Mouse (Mus musculus) hindbrain, embryonic 11.5 days (tissue): ENCODE measurements at regions not wholly inside any gene's neighbourhood (a gene's known extent, or its start where the extent isn't known, plus 50 kb on each side); places are given as distances from the start of the nearest gene placed in this dataset.
A peak's percentile ranks its signal among the peaks of the same experiment; 100 is the strongest.
"Not testable (repeated sequence)": the region's sequence is repeated elsewhere in the genome, so short reads cannot be mapped to it uniquely, and the experiment has no call there.

Experiments
- ATAC-seq: fragments of 200-750 bp; cut with Nextera tagmentation; 2 replicates; pipeline ENCODE4 v1.8.0; 2017; ENCODE audit warnings: mild to moderate bottlenecking, moderate TSS enrichment, moderate library complexity; ENCODE audit not compliant: low FRiP score
- DNase-seq: peaks from one replicate; pipeline ENCODE4 v3.0.0-alpha.2; 2015; ENCODE audit warnings: low spot score
- H3K27ac ChIP-seq: fragments of 300-500 bp; sonication (generic); 2 replicates; pipeline ENCODE4 v1.5.1; 2014; ENCODE audit warnings: mild to moderate bottlenecking, low read depth, low read length
- H3K27me3 ChIP-seq: fragments of 300-500 bp; sonication (generic); 2 replicates; pipeline ENCODE4 v1.6.1; 2014; ENCODE audit warnings: mild to moderate bottlenecking, low read length, moderate library complexity, mixed read lengths; ENCODE audit not compliant: control insufficient read depth, insufficient read depth
- H3K36me3 ChIP-seq: fragments of 300-500 bp; sonication (generic); 2 replicates; pipeline ENCODE4 v1.6.1; 2014; ENCODE audit warnings: mild to moderate bottlenecking, low read length, moderate library complexity, mixed read lengths; ENCODE audit not compliant: control insufficient read depth, insufficient read depth
- H3K4me1 ChIP-seq: fragments of 300-500 bp; sonication (generic); replicated peaks from 2 replicates; pipeline ENCODE4 v1.6.1; 2014; ENCODE audit warnings: low read length, mixed read lengths; ENCODE audit not compliant: control insufficient read depth, insufficient read depth
- H3K4me2 ChIP-seq: fragments of 300-500 bp; sonication (generic); replicated peaks from 2 replicates; pipeline ENCODE4 v1.6.1; 2014; ENCODE audit warnings: mild to moderate bottlenecking, low read depth, low read length
- H3K4me3 ChIP-seq: fragments of 300-500 bp; sonication (generic); 2 replicates; pipeline ENCODE4 v1.5.1; 2014; ENCODE audit warnings: low read depth, low read length
- H3K9ac ChIP-seq: fragments of 300-500 bp; sonication (generic); 2 replicates; pipeline ENCODE4 v1.6.1; 2014; ENCODE audit warnings: low read depth, low read length
- H3K9me3 ChIP-seq: fragments of 300-500 bp; sonication (generic); 2 replicates; pipeline ENCODE4 v1.6.1; 2016; ENCODE audit warnings: low read length; ENCODE audit not compliant: control insufficient read depth
- WGBS: fragments of 180-500 bp; shearing (Covaris S2); extraction: QIAGEN DNeasy Blood & Tissue Kit; methylation state at CpG from one replicate; pipeline ENCODE4 v1.1.7; 2014; 5-methylcytosine and 5-hydroxymethylcytosine counted together

DNA sequence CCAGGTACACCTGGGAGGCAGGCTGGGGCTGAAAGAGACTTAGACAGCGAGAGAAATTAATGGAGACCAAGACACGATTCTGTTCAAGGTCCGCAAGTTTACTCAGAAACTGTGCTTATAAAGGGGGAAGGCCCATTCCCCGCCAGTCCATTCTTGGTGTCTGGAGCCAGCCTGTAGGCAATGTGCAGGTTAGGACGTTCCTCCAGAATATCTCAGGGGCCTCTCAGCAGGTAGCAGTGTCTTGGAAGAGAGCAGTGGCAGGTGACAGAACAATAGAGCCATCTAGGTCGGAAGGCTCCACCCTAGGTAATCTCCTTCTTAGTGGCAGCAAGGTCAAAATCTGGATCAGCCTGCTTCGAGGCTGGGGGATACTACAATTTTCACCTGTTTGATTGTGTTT, 147.6 kb upstream of the Gm37988 start:
- not testable (repeated sequence) for H3K4me2 ChIP-seq, H3K4me3 ChIP-seq, H3K27ac ChIP-seq, H3K9me3 ChIP-seq, ATAC-seq, H3K4me1 ChIP-seq, DNase-seq, H3K9ac ChIP-seq, H3K27me3 ChIP-seq, H3K36me3 ChIP-seq
- WGBS, result 81% methylated on average over 7 of the region's 7 CpGs

DNA sequence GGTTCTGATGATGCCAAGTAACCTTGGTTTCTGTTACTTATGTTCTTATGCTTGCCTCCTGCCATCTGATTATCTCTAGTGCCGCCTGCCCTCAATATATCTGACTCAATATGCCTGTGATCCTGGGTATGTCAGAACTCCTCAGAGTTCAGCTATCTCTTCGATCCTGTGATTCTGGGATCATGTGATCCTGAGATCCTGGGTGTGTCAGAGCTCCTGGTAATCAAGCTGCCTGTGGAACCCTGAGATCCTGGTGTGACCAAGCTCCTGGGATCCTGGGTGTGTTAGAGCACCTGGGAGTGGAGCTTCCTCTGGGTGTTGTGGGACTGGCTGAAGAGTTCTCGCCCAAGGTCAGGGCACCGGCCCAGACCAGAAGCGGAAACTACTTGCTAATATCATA, 147.1 kb upstream of the Gm37988 start:
- H3K27ac ChIP-seq, H3K4me3 ChIP-seq, DNase-seq, H3K27me3 ChIP-seq, H3K9ac ChIP-seq, H3K9me3 ChIP-seq, H3K4me1 ChIP-seq, ATAC-seq, H3K36me3 ChIP-seq, H3K4me2 ChIP-seq: not testable (repeated sequence)
- WGBS, result 89% methylated on average over 5 of the region's 5 CpGs

DNA sequence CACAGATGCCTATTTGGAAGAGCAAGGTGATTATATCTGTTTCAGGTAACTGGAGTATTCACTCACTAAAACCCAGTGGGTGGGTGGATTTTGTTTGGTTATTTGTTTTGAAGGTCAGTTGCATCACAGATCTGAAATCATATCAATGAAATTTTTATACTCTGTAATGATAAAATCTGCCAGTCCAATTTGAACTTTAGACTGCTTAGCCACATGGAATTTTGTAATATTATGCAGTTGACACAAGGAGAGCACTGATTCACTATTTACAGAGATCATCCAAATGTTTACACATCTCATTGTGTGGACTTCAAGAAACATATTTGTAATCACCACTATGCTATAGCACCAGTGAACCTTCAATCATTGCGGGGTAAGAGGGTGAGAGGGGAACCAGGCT, 145.9 kb upstream of the Gm37988 start:
- Histone ChIP-seq H3K9ac (no peak overlapping the region), H3K27me3 (no peaks in the 10 kb centered on the region), H3K36me3 (no peaks in the 10 kb centered on the region), H3K4me1 (no peaks in the 10 kb centered on the region), H3K9me3 (no peaks in the 10 kb centered on the region), H3K4me2 (no peak overlapping the region), H3K27ac (no peak overlapping the region), H3K4me3 (no peak overlapping the region)
- DNase-seq, result no peak
- no peak for ATAC-seq
- 84% methylated on average over 1 of the region's 1 CpGs for WGBS

DNA sequence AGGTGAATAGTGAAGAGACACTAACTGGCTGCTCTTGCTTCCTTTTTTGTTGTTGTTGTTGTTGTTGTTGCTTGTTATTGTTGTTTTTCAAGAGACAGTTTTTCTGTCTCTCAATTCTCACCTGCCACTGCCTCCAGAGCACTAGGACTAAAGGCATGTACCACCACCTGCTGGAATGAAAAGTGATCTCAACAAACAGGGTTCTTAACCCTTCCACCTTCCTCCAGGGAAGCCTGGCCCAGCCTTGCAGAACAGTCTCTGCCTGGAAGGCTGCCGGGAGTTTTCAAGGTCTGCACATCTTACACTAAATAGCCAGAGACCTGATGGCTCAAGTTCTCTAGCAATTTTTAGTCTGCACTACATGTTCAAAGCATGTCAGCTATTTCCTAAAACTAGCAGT, 138.0 kb upstream of the Gm37988 start:
- Histone ChIP-seq H3K4me2 (no peak overlapping the region), H3K9ac (no peak overlapping the region), H3K4me1 (no peaks in the 10 kb centered on the region), H3K27ac (no peak overlapping the region), H3K36me3 (no peaks in the 10 kb centered on the region), H3K4me3 (no peak overlapping the region), H3K9me3 (no peaks in the 10 kb centered on the region), H3K27me3 (no peaks in the 10 kb centered on the region)
- WGBS, result 66% methylated on average over 1 of the region's 1 CpGs
- ATAC-seq (no peak), DNase-seq (no peak)

DNA sequence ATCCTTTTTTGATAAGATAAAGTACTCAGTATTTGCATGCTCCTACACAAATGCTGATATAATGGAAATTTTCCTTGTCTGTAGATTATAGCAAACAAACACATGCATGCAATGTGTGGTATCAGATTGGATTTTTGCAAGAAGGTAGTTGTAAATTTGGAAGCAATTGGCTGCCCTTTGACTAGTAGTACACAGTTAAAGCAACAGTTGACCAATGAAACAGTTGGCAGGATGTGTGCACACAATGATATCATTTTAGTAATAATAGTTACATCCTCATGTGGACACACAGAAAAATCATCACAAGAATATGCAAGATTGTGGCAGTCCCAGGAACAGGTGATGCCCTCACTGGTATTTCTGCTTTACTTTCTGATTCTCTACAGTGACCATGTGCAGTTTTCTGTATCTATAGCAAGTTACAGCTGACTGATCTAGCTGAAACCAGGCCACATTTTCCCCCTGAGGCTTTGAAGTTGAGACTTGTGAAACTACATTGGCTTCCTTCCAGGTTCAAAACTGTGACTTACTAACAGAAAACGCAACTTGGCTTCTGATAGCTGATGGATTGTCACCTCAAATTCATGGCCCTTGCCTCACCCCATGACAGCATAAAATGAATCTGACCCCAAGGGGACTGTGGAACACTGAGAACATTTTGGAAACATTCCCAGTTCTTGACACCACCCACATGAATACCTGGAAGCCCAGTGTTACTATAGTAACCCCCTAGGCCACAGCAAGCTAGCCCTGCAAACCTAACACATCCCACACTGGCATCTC, 136.3 kb upstream of the Gm37988 start:
- DNase-seq (no peak), ATAC-seq (no peak)
- 74% methylated on average over 1 of the region's 1 CpGs for WGBS

DNA sequence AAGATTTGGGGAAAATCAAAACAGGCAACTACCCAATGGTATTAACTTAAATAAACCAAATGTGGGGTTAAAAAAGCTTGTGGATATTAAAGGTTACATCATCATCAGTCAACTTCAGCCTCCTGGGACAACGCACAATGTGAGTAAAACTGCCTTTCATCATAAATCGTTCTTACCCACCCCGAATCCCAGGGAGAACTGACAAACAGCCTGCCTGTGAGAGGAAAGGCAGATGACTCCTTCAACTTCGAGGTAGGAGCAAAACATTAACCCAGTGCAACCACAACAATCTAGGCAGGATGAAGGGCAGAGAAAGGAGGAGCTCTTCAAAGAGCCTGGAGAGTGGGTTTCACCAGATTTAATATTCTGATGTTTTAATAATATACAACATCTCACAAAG, 135.3 kb upstream of the Gm37988 start:
- no peak overlapping the region for H3K4me2 ChIP-seq
- no peaks in the 10 kb centered on the region for H3K9me3 ChIP-seq
- WGBS, result 67% methylated on average over 4 of the region's 4 CpGs
- no peaks in the 10 kb centered on the region for H3K27me3 ChIP-seq
- H3K4me3 ChIP-seq, result no peak overlapping the region
- no peaks in the 10 kb centered on the region for H3K4me1 ChIP-seq
- no peak for DNase-seq
- no peak overlapping the region for H3K9ac ChIP-seq
- H3K27ac ChIP-seq, result no peak overlapping the region
- ATAC-seq, result no peak
- no peaks in the 10 kb centered on the region for H3K36me3 ChIP-seq

More for the DNA sequence above, 136.3 kb upstream of the Gm37988 start:
- H3K9ac ChIP-seq, result no peak overlapping the region
- H3K9me3 ChIP-seq, result no peaks in the 10 kb centered on the region
- no peaks in the 10 kb centered on the region for H3K36me3 ChIP-seq
- no peaks in the 10 kb centered on the region for H3K4me1 ChIP-seq
- no peak overlapping the region for H3K4me2 ChIP-seq
- H3K4me3 ChIP-seq, result no peak overlapping the region
- H3K27me3 ChIP-seq, result no peaks in the 10 kb centered on the region
- H3K27ac ChIP-seq, result no peak overlapping the region

DNA sequence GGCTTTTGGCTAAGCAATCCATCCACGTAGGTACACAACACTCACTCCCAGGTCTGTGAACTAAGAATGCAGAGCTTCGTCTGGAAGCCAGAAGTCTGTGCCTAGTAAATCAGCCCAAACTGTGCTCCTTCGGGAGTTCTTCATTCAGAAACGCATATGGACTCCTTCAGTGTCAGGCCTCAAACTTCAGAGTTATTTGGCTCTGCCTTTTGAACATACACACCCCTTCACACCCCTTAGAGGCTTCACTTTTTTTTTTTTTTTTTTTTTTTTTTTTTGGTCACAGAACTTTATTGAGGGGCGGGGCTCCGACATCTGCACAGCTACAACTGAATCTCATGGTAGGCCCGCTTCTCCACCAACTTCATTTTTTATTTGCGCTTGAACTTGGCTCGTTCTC, 120.1 kb upstream of the Gm37988 start:
- Histone ChIP-seq H3K36me3 (no peaks in the 10 kb centered on the region), H3K9me3 (no peaks in the 10 kb centered on the region), H3K4me2 (no peak overlapping the region), H3K9ac (no peak overlapping the region), H3K27me3 (no peaks in the 10 kb centered on the region), H3K4me1 (no peaks in the 10 kb centered on the region), H3K4me3 (no peak overlapping the region), H3K27ac (no peak overlapping the region)
- WGBS, result 95% methylated on average over 9 of the region's 9 CpGs
- ATAC-seq (no peak), DNase-seq (no peak)

DNA sequence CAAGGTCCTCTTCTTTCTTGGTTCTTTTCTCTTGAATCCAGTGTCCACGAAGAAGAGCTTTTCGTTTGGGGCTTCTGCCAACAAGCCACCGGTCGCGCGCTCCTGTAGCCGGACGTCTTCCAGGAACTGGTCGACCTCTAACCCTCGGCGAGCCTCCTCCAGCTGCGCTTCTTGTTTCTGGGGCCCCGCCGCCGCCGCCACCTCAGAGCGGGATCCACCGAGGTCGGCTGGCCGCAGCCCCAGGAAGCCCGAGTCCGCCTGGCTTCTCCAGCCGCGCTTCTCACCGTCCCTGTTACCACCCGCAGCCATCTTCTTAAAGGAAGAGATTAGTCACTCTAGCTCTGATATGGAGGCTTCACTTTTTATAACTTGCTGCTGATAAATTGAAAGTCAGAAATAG, 118.6 kb upstream of the Gm37988 start:
- ATAC-seq (no peak), DNase-seq (peak; percentile 19)
- Histone ChIP-seq H3K27me3 (no peaks in the 10 kb centered on the region), H3K4me1 (no peaks in the 10 kb centered on the region), H3K4me3 (no peak overlapping the region), H3K36me3 (no peaks in the 10 kb centered on the region), H3K4me2 (peak overlapping the region; percentile 28), H3K9me3 (no peaks in the 10 kb centered on the region), H3K27ac (no peak overlapping the region), H3K9ac (no peak overlapping the region)
- WGBS, result 24% methylated on average over 26 of the region's 26 CpGs

DNA sequence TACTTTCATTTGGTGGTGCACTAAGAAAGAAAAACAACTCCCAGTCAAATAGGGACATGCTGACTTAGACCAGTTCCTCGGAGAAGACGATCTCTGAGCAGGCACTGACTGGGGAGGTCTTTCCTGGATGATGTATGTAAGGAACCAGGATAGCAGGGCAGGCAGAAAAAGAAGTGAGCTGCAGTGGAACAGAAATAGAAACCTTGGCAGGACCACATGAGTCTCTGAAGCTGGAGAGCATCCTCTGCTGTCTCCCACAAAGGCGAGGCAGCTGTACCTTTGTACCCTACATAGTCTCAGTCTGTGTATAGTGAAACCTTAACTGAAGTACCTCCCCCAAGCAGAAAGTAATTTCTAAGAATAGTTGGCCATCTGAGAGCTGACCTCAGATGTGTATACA, 104.4 kb upstream of the Gm37988 start:
- WGBS, result 89% methylated on average over 3 of the region's 3 CpGs
- Histone ChIP-seq H3K27ac (no peak overlapping the region), H3K4me3 (no peak overlapping the region), H3K27me3 (no peaks in the 10 kb centered on the region), H3K4me2 (no peak overlapping the region), H3K9ac (no peak overlapping the region), H3K36me3 (no peaks in the 10 kb centered on the region), H3K9me3 (no peaks in the 10 kb centered on the region), H3K4me1 (no peaks in the 10 kb centered on the region)
- DNase-seq, result no peak
- ATAC-seq, result no peak
